Mouse (Mus musculus) cerebellum, adult 8-10 months (tissue): Measurements from ENCODE around the gene Ndel1.
A peak's percentile ranks its signal among the peaks of the same experiment; 100 is the strongest.

Experiments
- DNase-seq: peaks from one replicate; pipeline ENCODE4 v3.0.0; 2022

Ndel1 gene

DNA sequence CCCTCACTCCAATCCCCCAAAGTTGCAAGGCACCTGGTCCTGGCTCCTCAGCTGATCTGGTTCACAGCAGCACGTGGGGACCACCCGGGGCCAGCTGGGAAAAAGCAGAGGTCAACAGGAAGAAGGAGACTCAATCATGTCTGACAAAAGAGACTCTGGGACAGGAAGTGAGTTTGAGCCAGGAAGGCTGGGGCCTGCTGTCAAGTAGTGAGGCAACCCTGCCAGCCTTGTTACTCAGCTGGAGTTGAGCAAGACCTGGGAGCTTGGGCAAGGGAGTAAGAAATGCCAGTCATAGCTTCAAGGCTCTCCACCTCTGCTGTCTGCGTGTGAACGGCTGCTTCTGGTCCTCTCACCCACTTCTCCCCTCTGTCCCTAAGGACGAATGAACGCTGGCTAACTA, at the start of gene Ndel1:
Gene Ndel1, minus strand, starts transcription at position 111 of the 400 bp plus-strand sequence.
- DNase-seq, result no peak

DNA sequence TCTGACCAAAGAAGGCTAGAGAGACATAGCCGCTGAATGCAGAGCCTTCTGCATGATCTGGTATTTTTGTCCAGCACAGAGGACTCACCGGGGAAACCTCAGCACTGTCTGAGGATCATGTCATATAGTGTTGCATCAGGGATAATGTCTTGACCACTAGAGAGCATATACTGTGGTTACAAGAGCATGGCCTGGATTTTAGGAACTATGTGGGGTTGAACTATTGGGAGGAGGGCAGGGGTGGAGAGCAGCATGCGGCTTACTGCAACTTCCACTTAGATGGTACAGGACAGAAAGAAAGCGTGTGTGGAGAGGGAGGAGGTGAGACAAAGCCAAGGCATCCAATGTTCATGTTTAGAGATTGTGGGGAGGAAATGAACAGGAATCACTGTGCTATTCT, 42.9 kb upstream of the Ndel1 start:
- no peak for DNase-seq

DNA sequence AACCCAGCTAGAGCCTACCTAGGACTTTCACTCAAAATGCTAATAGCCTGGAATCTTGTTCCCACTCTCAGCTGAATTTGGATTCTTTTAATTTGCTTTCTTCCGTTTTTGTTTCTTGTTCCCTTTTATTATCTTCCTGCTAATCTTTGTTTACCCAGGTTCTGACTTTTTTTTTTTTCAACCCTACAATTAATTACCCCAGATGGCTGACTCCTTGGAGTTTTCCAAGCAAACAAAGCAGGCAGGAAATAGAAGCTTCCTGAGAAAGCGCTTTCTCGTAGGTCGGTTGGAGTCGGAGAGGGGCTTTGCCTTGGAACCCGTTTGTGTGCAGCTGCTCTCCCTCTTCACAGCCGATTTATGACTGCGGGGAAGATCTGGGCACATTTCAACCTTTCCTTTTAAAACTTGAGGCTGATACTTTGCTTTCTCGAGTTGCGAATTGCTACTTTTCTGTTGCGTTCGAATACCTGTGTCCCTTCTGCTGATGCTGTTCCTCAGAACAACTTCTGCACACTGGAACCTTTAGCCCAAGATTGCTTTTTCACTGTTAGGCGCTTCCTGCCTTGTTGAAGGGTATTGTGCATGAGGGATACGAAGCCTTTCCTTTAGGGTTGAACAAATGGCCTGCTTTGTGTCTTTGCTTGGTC, 40.0 kb upstream of the Ndel1 start:
- no peak for DNase-seq

DNA sequence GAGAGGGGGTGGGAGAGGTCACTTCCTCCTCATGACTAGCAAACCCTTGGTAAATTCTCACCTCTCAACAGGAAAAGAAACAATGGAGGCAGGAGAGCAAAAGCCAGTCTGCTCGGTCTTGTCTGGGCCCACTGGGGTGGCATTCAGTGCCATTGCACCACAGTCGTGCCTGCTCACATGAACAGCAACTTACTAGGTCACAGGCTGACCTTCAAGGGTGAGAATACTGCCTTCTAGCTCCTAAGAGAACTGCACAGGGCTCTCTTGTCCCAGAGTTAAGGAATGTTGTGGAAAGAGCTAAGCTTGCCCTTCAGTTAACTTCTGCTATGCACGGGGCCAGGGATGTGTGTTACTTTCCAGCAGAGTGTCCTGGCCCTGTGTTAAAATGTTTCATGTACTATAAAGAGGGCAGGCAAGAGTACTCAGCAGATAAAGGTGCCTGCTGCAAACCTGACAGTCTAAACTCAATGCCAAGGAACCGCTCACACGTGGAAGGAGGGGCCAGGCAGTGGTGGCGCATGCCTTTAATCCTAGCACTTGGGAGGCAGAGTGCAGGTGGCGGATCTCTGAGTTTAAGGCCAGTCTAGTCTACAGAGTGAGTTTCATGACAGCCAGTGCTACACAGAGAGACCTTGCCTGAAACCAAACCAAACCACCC, 37.3 kb upstream of the Ndel1 start:
- DNase-seq, result no peak

DNA sequence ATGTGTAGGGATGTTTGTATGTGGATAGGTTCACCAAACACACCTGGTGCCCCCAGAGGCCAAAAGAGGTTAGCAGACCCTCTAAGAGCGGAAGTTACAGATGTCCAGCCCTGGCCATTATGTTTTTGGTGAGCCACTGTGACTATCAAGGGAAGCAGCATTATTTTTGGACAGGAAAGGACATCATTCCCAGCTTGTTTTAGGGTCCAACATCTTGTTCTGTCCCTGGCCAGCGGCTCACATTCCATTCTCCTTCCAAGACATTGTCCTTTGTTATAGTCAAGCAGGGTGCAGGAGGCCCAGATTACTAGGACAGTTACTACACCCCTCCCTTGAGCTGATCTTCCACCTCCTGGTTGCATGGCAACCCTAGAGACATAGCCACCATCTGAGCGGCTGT, 35.6 kb upstream of the Ndel1 start:
- DNase-seq, result no peak

DNA sequence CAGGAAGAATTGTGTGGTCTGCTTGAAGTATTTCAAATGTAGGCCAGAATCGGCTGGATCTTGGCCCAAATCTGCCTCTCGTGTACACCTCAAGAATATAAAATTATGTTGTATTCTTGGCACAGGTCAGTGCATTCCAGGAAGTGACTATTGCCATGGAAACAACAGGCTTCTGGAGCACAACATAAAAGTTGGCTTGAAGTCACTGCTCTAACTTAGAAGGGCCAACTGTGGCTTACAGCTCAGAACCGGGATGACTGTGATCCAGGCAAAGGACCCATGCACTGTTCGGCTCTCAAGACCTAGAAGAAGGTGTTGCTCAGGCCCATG, 34.8 kb upstream of the Ndel1 start:
- DNase-seq, result no peak

DNA sequence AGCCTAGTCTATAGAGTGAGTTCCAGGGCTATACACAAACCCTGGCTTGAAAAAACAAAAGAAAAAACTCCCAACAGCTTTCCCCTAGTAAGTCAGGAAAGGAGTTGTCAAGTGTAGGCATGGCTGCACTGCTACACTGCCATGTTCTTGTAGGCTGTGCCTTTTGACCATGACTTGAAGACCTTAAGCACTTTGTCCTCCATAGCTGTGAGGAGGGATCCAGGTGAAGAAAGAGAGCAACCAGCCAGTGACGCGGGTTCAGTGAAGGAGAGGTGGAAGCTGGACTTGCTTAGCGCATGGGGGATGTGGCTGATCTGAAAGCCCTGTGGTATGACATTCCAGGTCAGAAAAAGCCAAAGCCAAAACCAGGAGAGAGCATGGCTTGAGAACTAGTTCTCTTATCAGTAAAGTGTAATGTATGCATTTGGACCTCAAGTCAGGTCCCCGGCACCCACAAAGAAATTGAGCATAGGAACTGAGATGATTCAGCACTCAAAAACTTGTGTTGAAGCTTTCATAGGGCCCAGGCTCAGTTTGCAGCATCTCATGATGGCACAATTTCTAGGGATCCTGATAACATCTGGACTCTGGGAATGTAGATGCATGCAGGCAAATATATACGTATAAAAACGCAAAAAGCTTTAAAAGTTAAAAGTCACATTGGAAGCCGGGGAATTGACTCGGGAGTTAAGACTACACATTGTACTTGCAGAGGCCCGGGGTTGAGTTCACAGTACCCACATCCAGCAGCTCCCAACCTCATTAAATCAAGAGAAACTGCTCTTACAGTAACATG, 34.2 kb upstream of the Ndel1 start:
- DNase-seq, result no peak

DNA sequence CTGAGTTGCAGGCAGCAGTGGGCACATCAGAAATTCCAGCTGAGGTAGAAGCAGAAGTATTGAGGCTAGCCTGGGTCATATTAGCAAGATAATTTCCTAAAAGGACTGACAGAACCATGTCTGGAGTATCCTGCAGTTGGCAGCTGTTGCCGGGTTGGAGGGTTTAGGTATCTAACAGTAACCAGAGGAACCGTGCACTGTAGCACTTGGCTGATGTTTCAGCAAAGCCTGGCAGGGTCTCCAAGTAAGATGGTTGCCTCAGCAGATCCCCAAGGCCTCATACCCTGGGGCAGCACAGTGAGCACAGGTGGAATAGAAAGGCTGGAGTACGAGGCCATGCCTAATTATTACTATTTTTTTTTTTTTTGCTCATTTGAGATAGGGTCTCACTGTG, 33.5 kb upstream of the Ndel1 start:
- DNase-seq, result no peak

DNA sequence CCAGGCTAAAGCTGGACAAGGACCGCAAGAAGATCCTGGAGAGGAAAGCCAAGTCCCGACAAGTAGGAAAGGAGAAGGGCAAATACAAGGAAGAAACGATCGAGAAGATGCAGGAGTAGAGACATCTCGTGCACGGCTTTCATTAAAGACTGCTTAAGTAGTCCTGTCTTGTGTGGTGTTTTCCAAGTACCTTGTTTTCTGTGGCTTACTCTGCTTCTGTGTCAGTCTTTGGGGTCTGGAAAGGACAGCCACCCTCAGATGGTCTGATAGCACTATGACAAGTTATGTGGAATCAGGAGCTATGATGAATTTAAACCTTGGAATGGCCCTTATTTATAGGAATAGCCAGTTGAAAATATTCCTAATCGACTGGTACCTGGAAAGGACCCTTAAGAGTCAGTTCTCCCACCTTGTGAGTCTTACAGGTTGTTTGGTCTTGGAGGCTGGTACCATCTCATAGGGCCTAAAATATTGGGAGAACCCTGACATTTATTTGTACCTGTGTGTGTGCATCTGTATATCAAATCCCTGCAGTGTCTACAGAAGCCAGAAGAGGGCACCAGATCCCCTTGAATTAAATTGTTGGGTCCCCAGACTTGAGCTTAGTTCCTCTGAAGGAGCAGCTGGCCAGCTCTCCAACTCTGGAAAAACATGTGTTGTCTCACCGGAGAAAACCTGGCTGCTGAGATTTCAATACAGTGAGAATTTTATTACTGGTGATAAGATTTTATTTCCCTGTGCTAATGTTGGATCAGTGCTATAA, 32.9 kb upstream of the Ndel1 start:
- peak; percentile 77 for DNase-seq

DNA sequence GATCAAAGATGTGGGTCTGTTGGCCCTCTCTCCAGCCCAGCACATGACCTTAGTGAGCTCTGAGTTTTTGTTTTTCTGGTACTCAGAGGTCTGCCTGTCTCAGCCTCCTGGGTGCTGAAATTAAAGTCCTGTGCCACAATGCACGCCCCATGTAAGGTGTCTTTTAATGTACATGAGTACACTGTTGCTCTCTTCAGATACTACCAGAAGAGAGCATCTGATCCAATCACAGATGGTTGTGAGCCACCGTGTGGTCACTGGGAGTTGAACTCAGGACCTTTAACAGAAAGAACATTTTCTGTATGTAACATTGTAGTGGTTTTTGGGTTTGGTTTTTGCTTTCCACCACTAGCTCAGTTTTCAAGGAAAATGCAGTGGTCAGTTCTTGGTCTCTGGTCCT, 32.1 kb upstream of the Ndel1 start:
- DNase-seq, result no peak

DNA sequence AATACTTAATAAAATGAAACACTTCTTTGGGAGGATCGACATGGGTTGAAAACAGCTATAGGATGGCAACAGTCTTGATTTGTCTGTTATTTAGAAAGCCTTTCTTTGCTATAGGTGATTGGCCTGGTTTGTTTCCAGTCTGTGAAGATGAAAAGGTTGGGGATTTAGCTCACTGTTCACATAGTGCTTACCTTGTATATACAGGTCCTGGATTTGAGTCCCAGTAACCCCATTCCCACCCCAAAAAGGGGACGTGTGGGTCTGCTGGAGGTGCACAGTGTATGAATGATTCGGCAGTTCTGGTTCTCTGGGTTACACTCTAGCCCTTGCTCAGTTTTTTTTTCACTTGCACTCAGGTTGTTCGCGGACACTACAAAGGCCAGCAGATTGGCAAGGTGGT, 31.2 kb upstream of the Ndel1 start:
- DNase-seq, result no peak

DNA sequence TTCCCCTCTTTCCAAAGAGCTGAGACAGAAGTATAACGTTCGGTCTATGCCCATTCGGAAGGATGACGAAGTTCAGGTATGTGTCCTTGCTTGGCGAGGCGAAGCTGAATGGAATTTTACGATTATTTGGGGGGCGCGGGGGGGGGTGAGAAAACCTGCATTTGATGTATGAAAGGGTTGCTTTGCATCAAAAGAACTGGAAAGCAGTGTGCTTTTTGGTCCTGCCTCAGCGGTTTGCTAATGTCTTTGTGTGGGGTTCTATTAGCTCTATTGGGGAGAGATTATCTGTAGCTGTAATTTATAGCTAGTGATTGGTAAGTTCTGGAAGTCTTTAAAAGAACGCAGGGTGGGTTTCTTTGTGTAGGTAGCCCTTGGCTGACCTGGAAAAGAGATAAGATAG, 30.7 kb upstream of the Ndel1 start:
- DNase-seq, result no peak

DNA sequence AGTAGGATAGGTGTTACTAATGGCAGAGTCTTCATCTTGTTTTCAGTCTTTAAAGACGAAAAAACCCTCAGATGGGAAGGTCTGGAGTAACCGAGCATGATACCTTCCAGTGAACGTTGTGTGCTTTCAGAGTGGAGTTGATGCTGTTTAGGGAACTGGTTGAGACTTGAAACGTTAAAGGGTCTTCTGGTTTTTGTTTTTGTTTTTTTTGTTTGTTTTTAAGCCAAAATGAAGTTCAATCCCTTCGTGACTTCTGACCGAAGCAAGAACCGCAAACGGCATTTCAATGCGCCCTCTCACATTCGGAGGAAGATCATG, 30.3 kb upstream of the Ndel1 start:
- DNase-seq, result no peak

DNA sequence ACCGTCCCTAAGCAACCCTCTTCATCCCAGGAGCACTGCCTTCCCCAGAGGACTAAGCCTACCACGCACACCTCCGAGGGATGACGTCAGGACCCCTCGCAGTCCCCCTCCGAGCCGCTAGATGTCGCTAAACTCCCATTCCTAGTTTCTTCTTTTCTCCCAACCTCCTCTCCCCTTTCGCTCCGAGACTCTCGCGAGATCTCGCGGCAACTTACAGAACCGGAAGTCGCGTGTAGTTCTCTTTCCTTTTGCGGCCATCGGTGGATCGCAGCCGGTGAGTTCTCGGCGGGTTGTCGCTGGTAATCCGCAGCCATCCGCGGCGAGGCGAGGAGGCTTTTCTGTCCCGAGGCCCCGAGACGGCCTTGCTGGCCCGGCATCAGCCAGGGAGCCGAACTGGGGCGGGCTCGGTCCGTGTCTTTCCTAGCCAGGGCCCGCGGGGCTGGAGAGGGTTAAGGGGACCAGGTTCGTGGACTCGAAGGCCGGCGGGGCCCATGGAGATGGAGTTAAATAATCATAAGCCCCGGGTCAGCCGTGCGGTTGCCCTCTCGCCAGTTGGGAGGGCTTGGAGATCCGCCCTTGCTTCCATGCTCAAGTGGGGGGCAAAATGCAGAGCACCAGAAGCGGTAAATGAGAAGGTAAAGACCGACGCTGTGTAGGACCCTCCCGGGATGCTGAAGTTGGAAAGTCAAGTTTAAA, 29.8 kb upstream of the Ndel1 start, which contains the start of gene Rpl26:
Gene Rpl26, plus strand, starts transcription at position 233 of the 696 bp plus-strand sequence.
- DNase-seq, result peak; percentile 99

DNA sequence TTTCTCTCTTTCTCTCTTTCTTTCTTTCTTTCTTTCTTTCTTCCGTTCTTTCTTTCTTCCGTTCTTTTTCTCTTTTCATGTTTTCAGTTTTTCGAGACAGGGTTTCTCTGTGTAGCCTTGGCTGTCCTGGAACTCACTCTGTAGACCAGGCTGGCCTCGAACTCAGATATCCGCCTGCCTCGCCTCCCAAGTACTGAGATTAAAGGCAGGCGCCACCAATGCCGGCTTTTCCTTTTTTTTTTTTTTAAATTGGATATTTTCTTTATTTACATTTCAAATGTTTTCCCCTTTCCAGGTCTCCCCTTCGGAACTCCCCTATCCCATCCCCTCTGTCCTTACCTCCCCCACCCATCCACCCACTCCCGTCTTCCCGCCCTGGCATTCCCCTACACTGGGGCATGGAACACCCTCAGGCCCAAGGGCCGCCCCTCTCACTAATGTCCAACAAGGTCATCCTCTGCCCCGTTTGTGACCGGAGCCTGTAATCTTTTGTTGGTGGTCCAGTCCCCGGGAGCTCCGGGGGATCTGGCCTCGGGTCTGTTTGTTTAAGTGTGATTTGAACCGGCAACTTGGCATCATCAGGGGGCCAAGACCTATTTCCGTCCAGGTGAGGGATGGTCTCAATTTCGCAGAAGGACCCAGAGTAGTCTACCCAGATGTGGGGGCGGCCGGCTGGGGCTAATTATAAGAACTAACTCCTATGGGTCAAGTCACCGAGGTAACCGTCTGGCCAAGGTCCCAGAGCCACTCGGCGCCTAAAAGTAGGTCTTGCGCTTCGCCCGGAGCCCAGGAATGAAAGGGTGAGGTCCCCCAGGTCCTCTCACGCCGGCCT, 29.1 kb upstream of the Ndel1 start:
- no peak for DNase-seq

DNA sequence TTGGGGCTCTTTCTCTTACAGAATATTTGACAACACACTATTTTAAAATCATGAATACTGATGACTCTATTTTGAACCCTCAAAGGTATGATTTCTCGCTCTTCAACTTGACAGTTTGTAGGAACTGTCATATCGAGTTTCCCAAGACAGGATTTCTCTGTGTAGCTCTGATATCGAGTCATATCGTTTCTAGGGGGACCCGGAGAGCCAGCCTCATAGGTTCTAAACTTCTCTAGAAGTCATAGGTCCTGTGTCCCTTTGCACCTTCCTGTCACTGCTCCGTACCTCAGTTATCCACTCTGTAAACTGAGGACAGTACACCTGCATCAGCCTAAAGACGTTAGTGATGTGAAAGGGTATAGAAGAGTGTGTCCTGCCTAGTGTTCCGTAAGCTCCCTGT, 28.2 kb upstream of the Ndel1 start:
- no peak for DNase-seq

DNA sequence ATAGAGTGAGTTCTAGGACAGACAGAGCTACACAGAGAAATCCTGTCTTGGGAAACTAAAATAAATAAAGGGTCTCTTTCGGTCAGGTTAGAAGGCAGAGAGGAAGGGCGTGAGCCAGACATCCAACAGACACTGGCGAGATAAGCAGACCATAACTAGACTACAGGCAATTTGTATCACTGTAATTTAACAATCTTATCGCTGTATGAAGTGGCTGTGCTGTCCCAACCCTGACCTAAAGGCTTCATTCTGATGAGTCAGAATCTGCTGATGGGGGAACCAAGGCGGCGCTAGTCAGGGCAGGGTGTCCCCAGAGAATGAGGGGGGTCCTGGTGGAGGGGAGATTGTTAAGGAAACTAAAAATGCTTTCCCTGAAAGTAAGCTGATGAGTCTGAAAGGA, 27.1 kb upstream of the Ndel1 start:
- DNase-seq, result no peak

DNA sequence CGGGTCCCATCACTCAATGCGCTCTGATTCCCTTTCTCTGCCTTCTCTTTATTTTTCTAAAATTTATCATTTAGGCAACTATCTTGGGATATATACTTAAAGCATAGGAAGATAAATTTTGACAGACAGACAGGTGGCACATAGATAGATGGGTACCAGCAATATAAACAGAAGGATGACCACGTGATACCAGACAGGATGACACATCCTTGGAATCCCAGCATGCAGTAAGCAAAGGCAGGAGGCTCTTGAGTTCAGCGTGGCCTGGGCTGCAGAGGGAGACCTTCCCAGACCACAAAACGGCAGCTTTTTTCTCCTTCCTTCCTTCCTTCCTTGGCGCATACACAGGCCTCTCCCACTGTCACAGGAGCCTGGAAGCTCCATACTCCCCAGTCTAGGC, 26.2 kb upstream of the Ndel1 start:
- DNase-seq, result no peak

DNA sequence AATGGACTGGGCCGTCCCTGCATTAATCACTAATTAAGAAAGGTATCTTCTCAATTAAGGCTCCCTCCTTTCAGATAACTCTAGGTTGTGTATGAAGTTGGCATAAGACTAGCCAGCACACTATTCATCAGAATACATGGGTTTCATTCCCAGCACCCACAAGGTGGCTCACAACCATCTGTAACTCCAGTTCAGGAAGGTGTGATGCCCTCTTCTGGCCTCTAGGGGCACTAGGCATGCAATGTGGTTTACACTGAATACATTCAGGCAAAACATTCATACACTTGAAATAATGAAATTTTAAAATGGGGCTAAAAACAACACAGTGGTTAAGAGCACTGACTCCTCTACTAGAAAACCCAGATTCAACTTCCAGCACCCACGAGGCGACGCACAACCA, 25.5 kb upstream of the Ndel1 start:
- no peak for DNase-seq

DNA sequence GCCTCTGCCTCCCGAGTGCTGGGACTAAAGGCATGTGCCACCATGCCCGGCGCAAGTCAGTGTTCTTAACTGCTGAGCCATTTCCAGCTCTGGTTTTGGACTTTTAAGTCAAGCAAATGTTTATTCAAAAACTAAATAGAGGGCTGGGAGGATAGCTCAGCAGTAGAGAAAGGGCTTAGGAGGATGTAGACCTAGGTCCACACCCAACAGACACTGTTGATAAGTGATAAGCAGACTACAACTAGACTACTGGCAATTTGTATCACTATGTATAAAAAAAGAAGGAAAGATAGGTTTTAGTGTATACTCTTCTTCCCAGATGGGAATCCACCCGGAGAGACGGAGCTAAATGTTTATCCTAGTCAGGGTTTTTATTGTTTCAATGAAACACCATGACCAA, 24.6 kb upstream of the Ndel1 start:
- DNase-seq, result no peak

DNA sequence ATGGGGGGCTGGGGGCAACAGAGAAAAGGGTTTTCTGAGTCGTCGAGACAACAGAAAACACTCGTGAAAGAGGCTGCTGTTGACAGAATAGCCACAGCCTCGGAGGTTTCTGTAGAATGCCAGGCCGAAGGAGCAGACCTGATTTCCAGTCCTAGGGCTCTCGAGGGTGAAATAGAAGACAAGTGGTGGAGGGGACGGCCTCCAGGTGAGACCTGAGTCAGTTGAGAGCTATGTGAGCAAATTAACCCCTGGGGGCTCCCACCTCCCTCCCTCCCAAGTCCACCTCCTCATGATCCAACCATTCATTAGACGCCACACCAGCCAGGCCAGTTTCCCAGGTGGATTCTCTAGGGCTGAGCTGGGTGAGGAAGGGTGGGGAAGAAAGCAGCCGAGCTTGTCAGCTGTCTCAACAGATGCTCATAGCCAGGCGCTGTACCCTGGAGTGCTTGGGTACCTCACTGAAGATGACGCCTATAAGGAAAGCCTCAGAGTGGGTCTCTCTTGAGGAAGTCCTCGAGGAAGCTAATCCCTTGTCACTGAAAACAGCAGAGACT, 22.3 kb upstream of the Ndel1 start:
- DNase-seq, result no peak
